Mouse (Mus musculus): ENCODE results near the gene Olfr1389. TPM values are rescaled to one million over a fixed set of nuclear protein-coding genes. Genes with fewer than 3 reads are reported as not detected.
"Not testable (repeated sequence)": the region's sequence is repeated elsewhere in the genome, so short reads cannot be mapped to it uniquely, and the experiment has no call there.

The Olfr1389 gene
- polyA plus RNA-seq (2015; fragmentation: Nextera tagmentation; extraction: Ambion mirVana): not detected in 2 replicates

DNA sequence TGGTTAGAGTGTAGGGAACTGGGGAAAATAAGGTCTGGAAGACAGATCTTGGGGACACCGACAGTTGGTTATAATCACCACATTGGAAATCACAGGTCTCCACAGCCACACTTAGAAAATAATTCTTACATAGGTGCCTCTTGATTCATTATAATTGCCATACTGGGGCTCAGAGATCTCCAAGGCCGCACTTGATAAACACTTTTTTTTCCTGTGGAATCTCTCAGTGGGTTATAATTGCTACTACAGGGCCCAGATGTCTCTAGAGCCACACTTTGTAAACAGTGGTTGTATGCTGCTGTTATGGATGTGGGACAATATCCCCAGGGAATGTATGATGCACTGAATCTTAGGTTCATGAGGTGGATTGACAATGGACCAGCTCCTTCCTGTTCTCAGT lies at the start of gene Olfr1389:
TSS of gene Olfr1389 (plus strand) at position 301 of the 400 bp plus-strand sequence.
- H3K4me1 ChIP-seq (replicated peaks): no peaks in the 10 kb centered on the region
- H3K4me3 ChIP-seq (replicated peaks): no peak within 1 kb of the TSS
- H3K36me3 ChIP-seq: no peaks in the 10 kb centered on the region
- no peak within 1 kb of the TSS for H3K9ac ChIP-seq
- no peak for ATAC-seq
- WGBS: 87% methylated on average over 2 of the region's 2 CpGs
- no peak within 1 kb of the TSS for H3K4me2 ChIP-seq (replicated peaks)
- H3K9me3 ChIP-seq: no peaks in the 10 kb centered on the region
- H3K27ac ChIP-seq: no peak within 1 kb of the TSS
- H3K27me3 ChIP-seq (replicated peaks): no peaks in the 10 kb centered on the region

DNA sequence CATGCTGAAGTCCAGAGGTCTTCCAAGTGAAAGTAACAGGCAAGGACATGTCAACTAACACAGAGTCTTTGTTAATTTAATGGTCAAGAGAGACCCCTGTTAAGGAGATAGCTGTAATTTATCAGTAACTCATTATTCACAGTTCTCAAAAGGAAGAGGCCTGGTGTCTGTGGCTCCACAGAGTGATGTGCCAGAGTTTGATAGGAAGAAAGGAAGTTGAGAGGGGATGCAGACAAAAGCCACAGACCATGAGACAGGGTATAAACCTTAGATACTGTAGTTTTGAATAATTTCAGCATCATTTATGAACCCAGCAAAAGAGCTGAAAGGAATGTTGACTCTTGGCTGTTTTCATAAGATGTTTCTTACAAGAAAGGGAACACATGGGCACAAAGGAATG lies 39.7 kb upstream of the Olfr1389 start:
- no peak for ATAC-seq
- Histone ChIP-seq H3K4me2 (replicated peaks) (no peak overlapping the region), H3K27me3 (replicated peaks) (no peaks in the 10 kb centered on the region), H3K36me3 (no peaks in the 10 kb centered on the region), H3K9me3 (no peaks in the 10 kb centered on the region), H3K4me1 (replicated peaks) (no peaks in the 10 kb centered on the region), H3K4me3 (replicated peaks) (no peak overlapping the region), H3K27ac (no peak overlapping the region), H3K9ac (no peak overlapping the region)

DNA sequence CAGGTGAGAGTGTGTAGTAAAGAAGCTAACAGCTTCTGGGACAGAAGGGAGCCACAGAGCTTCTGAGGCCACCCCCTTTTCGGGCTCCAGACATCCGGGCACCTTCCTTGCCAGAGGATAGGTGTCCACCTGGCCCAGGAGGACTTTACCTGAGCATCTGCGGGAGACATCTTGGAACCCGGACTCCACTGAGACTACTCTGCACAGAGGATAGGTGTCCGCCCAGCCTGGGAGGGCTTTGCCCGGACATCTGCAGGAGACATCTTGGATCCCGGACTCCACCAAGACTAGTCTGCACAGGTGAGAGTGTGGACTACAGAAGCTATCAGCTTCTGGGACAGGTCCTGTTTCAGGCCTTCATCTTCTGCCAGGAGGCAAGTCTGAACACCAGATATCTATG lies 36.7 kb upstream of the Olfr1389 start:
- not testable (repeated sequence) for H3K9me3 ChIP-seq; H3K9ac ChIP-seq; H3K27me3 ChIP-seq (replicated peaks); ATAC-seq; H3K4me1 ChIP-seq (replicated peaks); H3K27ac ChIP-seq; H3K36me3 ChIP-seq; H3K4me3 ChIP-seq (replicated peaks); H3K4me2 ChIP-seq (replicated peaks)
- WGBS: 91% methylated on average over 7 of the region's 7 CpGs

DNA sequence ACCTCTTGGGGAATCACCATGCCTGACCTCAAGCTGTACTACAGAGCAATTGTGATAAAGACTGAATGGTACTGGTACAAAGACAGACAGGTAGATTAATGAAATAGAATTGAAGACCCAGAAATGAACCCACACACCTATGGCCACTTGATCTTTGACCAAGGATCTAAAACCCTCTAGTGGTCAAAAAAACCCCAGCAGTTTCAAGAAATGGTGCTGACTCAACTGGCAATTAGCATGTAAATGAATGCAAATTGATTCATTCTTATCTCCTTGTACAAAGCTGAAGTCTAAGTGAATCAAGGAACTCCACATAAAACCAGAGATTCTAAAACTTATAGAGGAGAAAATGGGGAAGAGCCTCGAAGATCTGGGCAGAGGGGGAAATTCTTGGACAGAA lies 30.2 kb upstream of the Olfr1389 start:
- H3K27ac ChIP-seq; H3K4me2 ChIP-seq (replicated peaks); H3K9ac ChIP-seq; H3K36me3 ChIP-seq; H3K9me3 ChIP-seq; ATAC-seq; H3K4me1 ChIP-seq (replicated peaks); H3K4me3 ChIP-seq (replicated peaks); H3K27me3 ChIP-seq (replicated peaks): not testable (repeated sequence)
- WGBS: 69% methylated on average over 1 of the region's 1 CpGs

DNA sequence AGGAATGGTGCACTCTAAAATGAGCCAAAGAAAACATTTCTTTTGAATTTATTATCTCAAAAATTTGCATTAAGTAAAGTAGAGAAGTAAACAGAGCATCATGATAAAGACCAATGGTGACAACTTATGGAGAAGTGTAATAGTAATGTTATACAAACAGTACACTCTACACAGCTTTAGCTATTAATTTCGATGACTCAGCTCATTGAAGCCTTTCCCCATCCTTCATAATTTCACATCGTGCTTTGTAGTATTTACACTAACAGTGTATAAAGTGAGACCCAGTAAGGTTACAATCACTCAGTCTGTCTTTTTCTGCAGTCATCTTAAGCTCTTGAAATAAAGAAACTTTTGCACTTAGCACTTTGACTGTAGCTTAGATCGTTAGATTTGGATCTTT lies 16.1 kb upstream of the Olfr1389 start:
- H3K4me3 ChIP-seq (replicated peaks): no peak overlapping the region
- no peaks in the 10 kb centered on the region for H3K27me3 ChIP-seq (replicated peaks)
- H3K4me1 ChIP-seq (replicated peaks): no peaks in the 10 kb centered on the region
- WGBS: 70% methylated on average over 3 of the region's 3 CpGs
- H3K27ac ChIP-seq: no peak overlapping the region
- no peaks in the 10 kb centered on the region for H3K9me3 ChIP-seq
- no peak for ATAC-seq
- H3K36me3 ChIP-seq: no peaks in the 10 kb centered on the region
- no peak overlapping the region for H3K4me2 ChIP-seq (replicated peaks)
- no peak overlapping the region for H3K9ac ChIP-seq

DNA sequence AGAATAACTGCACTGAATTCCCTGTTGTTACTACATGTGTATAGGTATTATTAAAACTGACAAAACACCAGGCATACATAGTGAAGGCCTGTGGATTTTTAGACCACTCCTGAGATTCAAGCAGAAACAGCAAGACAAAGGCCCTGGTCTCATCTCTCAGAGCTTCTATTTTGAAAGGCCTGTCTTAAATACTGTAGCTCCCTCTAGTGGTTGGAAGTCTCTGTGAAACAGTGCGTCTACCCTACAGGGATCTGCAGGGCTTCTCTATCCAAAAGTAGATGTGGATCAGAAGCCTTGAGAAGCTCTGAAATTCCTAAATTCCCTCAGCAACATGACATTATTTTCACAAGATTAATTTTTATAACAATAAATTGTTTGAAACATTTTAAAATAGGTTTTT lies 12.3 kb upstream of the Olfr1389 start:
- 26% methylated on average over 1 of the region's 1 CpGs for WGBS
- Histone ChIP-seq H3K4me2 (replicated peaks) (no peak overlapping the region), H3K27ac (no peak overlapping the region)

DNA sequence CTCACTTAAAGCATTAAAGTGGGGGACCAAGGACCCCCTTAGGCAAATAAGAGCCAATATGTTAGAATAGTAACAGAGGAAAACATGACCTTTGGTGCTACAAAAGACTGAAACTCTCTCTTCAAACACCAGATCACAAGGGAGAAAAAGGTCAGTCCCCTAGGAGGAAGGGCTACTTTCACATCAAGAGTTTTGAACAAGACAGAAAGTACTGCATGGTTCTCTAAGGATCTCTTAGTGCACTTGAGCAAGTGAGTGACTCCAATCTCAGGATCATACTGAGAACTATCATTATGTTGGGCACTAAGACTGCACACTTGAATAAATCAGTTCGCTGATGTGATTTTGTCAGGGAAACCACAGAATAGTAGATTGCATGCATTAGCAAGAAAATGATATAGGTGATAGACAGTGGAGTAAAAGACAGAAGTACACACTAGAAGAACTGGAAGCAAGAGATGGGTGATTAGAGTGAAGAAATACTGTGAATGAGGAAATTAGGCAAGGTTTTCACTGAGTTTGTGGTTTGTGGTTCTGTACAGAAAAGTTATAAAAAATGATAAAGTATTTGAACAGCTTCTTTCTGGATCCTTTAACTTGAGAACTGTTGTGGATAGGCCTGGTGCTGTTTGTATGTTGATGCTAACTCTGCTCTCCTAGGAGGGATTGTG lies 2.5 kb downstream of the Olfr1389 start:
- no peak overlapping the region for H3K4me2 ChIP-seq (replicated peaks)
- WGBS: 97% methylated on average over 1 of the region's 1 CpGs
- ATAC-seq: no peak
- H3K9me3 ChIP-seq: no peaks in the 10 kb centered on the region
- H3K36me3 ChIP-seq: no peaks in the 10 kb centered on the region
- no peak overlapping the region for H3K9ac ChIP-seq
- no peak overlapping the region for H3K4me3 ChIP-seq (replicated peaks)
- H3K4me1 ChIP-seq (replicated peaks): no peaks in the 10 kb centered on the region
- H3K27me3 ChIP-seq (replicated peaks): no peaks in the 10 kb centered on the region
- H3K27ac ChIP-seq: no peak overlapping the region

More for the DNA sequence above, 12.3 kb upstream of the Olfr1389 start:
- Histone ChIP-seq H3K4me1 (replicated peaks) (no peaks in the 10 kb centered on the region), H3K9me3 (no peaks in the 10 kb centered on the region), H3K9ac (no peak overlapping the region), H3K36me3 (no peaks in the 10 kb centered on the region), H3K4me3 (replicated peaks) (no peak overlapping the region), H3K27me3 (replicated peaks) (no peaks in the 10 kb centered on the region)
- no peak for ATAC-seq

DNA sequence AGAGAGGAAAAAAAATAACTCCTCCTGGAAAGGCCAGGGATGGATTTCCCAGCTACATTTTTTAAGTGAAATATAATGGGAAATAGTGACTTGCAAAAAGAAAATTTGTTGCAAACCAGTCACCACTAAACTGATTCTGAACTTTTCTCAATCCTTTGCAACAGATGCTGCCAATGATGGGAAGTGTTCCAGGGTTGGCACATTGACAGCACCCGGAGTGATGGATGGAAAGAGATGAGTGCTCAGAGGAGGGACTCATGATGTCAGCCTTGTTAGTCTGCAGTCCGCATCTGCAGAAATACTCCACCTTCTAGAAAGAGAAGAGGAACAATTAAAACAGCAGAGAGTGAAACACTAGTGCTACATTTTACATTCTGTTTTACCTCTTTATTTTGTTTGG lies 6.8 kb downstream of the Olfr1389 start:
- Histone ChIP-seq H3K4me3 (replicated peaks) (no peak overlapping the region), H3K9ac (no peak overlapping the region), H3K36me3 (no peaks in the 10 kb centered on the region), H3K27me3 (replicated peaks) (no peaks in the 10 kb centered on the region), H3K4me1 (replicated peaks) (no peaks in the 10 kb centered on the region), H3K27ac (no peak overlapping the region), H3K4me2 (replicated peaks) (no peak overlapping the region), H3K9me3 (no peaks in the 10 kb centered on the region)
- ATAC-seq: no peak
- WGBS: 89% methylated on average over 2 of the region's 2 CpGs

DNA sequence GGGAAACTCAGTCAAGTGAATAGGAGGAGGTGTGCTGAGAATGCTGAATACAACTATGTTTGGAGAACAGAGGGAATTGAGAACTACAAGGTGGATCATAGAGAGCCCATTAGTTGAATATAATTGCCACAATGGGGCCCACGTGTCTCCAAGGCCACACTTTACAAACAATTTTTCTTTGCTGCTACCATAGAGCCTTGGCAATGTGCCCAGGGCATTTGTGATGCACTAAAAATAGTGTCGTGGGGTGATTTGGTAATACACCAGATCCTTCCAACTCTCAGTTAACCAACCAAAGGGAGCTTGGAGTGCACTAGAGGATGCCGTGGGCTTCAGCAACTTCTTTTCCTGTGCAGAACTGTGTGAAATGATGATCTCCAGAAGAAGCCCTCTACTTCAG lies 13.5 kb downstream of the Olfr1389 start, which contains the start of gene Olfr1388:
TSS of gene Olfr1388 (plus strand) at position 214 of the 400 bp plus-strand sequence.
- H3K27ac ChIP-seq: no peak within 1 kb of the TSS
- H3K4me3 ChIP-seq (replicated peaks): no peak within 1 kb of the TSS
- no peak within 1 kb of the TSS for H3K4me2 ChIP-seq (replicated peaks)
- H3K9me3 ChIP-seq: no peaks in the 10 kb centered on the region
- H3K9ac ChIP-seq: no peak within 1 kb of the TSS
- no peaks in the 10 kb centered on the region for H3K36me3 ChIP-seq
- WGBS: 63% methylated on average over 3 of the region's 3 CpGs
- no peaks in the 10 kb centered on the region for H3K4me1 ChIP-seq (replicated peaks)
- no peak for ATAC-seq
- H3K27me3 ChIP-seq (replicated peaks): no peaks in the 10 kb centered on the region

DNA sequence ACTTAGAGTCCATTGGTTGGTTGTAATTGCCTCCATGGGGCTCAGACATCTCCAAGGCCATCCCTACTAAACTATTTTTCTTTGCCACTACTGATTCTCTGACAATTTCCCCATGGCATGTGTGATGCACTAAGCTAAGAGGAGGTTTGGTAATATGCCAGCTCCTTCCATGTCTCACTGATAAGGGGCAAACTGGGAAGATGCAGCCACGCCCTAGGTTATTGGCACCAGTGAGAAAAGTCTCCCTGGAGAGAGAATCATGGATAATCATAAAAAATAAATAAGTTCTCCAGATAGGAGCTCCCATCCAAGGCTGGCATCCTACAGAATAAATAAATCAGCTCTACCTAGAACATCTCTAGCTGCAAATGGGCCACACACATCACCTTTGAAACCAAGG lies 32.2 kb downstream of the Olfr1389 start, which contains the start of gene Olfr1387:
TSS of gene Olfr1387 (plus strand) at position 301 of the 400 bp plus-strand sequence.
- WGBS: 89% methylated on average over 1 of the region's 1 CpGs
- no peak within 1 kb of the TSS for H3K9ac ChIP-seq
- no peak for ATAC-seq
- H3K27ac ChIP-seq: no peak within 1 kb of the TSS
- no peak within 1 kb of the TSS for H3K4me2 ChIP-seq (replicated peaks)
- no peak within 1 kb of the TSS for H3K4me3 ChIP-seq (replicated peaks)
- H3K36me3 ChIP-seq: no peaks in the 10 kb centered on the region
- H3K27me3 ChIP-seq (replicated peaks): no peaks in the 10 kb centered on the region
- H3K9me3 ChIP-seq: no peaks in the 10 kb centered on the region
- no peaks in the 10 kb centered on the region for H3K4me1 ChIP-seq (replicated peaks)

DNA sequence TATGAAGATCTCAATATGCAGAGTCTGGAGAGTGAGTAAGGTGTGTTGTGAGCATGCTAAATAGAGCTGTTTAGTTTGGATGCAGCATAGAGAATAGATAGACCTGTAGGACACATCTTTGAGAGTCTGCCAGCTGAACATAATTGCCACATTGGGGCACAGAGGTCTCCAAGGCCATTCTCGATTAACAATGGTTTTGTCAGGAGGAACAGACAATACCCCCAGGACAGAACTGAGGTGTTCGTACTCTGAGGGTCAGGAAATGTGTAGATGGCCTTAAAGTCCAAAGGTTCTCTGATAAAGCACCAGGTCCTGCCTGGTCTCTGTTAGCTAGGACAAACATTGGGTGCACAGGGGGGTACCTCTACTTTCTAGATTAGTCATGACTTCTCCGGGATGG lies 41.9 kb downstream of the Olfr1389 start, which contains the start of gene Olfr1386:
TSS of gene Olfr1386 (plus strand) at position 301 of the 400 bp plus-strand sequence.
- WGBS: 81% methylated on average over 3 of the region's 3 CpGs
- H3K4me1 ChIP-seq (replicated peaks); H3K4me3 ChIP-seq (replicated peaks); H3K4me2 ChIP-seq (replicated peaks); H3K27ac ChIP-seq; ATAC-seq; H3K9ac ChIP-seq; H3K27me3 ChIP-seq (replicated peaks); H3K36me3 ChIP-seq; H3K9me3 ChIP-seq: not testable (repeated sequence)

Data from intestine, embryonic 15.5 days (tissue).